Mouse (Mus musculus): ENCODE data around the gene Tpd52l1.
A peak's percentile ranks its signal among the peaks of the same experiment; 100 is the strongest.
"Not testable (repeated sequence)": the region's sequence is repeated elsewhere in the genome, so short reads cannot be mapped to it uniquely, and the experiment has no call there.

The Tpd52l1 gene

DNA sequence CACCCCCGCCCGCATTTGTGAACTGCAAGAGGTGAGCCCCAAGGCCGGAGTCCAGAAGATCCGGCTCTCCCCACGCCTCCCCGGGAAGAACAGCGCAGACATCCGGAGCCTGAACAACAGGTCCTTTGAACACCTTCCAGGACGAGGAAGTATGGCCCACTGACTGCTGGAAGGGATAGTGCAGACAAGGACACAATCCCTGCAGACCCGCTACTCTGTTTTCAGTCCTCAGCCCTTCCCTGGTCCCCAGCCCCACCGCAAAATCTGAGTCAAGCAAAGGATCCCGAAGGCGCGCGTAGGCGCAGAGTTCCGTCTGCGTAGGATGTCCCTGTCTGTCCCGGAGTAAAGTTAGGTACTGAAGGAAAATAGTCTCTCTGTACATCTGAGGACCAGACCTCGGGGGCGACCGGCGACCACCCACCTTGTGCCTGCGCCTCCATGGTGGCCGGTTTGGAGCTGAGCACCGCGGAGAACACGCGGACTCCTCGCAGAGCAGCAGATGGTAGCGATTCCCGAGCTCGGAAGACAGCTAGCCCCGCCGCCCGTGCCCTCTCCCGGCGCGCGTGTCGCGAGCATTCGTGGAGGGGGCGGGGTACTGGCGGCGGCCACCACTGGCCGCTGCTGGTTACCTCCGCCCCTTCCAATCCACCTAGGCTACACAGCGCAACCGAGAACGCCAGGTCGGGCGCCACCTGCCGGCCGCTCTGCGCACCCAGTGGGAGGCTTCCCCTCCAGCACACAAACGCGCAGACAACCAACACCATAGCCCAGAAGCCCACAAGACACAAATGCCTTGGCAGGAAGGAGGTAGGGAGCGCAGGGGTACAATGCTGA, at the start of gene Tpd52l1:
TSS of gene Tpd52l1 (minus strand) at position 668 of the 834 bp plus-strand sequence.
- peak; percentile 82 for DNase-seq

DNA sequence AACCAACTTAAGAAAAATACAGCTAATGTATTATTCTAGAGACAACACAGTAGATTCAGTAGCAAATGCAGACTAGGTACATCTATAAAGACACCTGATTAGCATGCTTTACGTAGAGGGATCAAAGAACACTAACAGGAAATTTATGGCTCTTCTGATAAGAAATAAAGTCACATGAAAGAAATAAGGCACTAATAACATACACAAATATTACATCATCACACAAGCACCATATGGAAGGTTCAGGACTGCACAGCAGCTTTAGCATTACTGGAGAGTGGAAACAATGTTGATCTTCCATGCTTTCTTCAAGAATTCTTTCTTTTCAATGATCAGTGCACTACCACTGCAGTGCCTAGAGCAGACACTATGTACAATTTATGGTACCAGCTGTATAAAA, 48.5 kb upstream of the Tpd52l1 start:
- no peak for DNase-seq

DNA sequence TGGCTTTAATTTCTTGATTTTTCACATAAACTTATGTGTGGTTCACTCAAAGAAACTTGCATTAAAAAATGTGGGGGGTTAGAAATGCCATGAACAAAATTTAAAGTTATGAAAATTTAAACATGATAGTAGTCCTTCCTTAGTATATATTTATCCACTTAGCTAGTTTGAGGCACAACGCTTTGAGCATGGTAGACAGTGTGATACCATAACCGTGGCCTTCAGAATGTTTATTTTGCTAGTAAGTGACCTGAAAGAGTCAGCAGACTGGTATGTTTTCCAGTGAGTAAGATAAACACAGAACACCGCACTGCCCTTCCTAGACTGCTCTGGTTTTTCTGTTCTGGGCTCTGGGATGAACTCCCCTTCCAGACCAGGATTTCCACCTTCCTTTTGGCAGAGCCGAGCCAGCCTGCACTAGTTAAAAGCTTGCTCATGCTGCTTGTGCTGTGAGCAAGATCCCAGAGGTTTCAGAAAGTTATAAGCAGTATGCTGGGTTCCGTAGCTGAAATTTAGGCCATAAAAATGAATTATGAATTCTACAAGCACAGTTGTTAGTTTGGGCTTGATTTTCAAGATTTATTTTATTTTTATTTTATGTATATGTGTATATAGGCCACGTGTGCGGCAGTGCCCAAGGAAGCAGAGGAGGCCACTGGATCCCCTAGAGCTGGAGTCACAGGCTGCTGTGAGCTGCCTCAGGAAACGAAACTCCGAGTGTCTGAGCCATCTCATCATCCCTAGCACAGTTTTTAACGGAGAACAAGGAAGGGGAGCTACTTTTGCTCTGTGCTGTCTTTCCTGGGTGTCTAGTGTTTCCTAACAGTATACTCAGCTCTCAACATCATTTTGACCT, 21.5 kb upstream of the Tpd52l1 start:
- DNase-seq = no peak

DNA sequence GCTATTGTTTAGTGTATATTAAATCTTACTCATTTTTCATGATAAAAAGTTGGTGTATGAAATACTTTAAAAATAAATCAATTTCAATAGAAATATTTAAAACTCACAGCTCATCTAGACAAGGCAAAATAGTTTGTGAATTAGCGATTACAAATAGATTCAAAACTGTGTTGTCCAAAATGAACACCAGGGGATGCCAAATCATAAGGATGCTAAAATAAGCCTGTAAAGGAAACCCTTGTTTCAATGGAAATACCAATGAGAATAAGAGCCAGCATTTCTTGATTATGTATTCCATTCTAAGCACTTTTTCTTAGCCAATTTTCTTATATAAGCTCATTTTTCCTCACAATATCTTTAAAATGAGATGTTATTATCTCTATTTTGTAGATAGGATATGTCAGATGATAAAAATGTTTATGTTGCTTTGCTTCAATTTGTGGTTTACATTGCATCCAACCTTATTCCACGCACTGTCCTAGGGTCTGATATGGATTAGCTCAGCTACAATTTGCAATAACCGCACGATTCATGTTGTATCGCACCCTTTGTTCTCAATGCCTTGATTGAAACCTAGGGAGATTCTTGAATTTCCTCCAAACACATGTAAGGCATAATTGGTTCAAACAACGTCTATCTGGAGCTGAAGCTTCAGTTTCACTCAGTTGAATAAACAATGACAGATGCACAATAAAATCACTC, 20.2 kb upstream of the Tpd52l1 start:
- peak; percentile 47 for DNase-seq

DNA sequence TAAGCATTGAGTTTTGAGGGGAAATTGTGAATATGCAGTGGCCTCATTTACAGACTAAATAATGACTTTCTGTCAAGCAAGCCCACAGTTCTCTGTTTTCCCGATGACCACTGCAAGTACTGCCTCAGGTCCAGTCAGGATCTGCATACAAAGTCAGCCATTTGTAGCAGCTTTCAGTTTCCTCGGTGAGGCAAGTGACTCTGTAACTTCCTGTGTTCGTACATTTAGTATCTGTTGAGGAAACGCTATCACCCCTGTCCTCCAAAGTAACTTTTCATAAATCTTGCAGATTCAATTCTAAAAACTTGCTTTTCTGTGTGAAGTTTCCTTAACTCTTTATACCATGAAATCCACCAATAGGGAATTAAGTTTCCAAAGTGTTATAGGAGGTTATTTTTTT, 19.7 kb upstream of the Tpd52l1 start:
- DNase-seq = no peak

DNA sequence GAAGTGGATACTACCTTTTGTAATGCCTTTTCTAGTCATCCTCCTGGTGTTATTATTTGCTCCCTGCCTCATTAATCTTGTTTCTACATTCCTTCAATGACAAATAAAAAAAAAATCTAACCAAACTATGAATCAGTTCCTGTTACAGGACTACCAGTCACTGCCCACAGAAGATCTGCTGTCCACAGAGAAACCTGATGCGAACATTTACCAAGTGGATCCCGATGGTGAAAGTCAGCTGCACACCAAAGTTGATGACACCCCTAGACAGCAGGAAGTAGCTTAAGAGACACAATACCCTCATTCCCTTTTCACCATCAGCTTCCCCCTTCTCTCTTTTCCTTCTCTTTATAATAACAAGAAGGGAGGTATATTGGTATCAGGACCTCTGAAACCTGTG, 17.3 kb upstream of the Tpd52l1 start:
- no peak for DNase-seq

DNA sequence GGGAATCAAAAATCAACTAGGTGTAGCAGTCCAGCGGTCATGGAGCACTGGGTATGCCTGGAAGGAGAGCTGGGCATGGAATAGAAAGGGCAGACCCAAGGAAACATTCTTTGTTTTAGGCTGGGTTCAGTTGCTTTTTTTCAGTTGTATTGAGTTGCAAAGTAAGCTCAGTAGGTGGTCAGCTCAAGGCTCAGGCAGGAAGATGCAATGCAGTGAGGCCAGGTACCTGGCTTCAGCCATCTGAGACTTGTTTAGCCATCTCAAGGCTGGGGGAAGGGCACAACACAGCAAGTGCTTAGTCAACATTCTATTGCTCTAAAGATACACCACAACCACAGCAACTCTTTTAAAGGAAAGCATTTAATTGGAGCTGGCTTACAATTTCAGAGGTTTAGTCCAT, 11.0 kb upstream of the Tpd52l1 start:
- no peak for DNase-seq

DNA sequence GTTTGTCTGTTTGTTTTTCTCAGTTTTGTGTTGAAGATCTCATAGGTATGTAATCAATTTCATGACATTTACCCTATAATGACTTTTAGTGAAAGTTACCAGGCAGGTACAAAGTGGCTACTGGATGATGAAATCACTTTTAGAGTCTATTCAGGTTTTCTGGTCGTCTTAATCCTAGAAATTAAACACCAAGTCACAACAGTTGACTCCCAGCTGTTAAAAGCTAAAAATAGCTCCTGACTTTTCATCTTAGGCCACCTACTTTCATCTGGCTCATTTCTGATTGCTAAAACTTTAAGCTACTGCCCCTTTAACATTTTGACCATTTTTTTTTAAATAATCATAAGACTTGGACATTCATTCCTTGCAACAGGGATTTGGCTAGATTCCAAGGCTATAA, 1.3 kb upstream of the Tpd52l1 start:
- DNase-seq = no peak

DNA sequence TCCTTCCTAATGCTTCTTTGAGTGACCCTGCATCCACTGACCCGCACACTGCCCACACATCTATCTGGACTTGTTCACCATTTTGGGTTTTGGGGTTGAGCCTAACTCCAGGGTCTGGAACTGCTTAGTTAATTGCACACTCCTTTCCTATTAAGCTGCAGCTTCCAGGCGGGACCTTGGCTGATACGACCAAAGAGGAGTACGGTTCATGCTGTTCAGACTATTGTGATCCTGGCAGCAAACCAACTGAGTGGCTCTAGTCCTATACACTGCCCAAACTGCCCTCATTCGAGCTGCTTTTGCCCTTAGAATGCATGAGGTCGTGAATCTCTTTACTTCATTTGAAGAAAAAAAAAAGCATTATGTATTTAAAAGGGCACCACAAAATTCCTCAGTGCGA, 1.6 kb downstream of the Tpd52l1 start:
- no peak for DNase-seq

DNA sequence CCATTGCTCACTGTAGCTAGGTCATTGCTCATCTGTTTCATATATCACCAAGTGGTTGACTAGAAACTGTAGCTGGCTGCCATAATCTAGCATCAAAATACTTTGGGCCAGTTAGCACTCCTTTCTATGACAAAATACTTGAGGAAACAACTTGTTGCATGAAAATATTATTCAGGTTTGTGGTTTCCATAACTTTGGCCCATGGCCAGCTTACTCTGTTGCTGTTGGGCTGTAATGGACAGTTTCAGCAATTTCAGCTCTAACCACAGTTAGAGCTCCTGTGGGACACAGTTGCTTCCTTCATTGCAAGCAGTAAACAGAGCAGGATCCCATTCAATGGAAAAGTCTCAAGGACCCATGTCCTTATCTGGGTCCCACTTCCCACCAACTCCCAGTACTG, 4.3 kb downstream of the Tpd52l1 start:
- DNase-seq = no peak

DNA sequence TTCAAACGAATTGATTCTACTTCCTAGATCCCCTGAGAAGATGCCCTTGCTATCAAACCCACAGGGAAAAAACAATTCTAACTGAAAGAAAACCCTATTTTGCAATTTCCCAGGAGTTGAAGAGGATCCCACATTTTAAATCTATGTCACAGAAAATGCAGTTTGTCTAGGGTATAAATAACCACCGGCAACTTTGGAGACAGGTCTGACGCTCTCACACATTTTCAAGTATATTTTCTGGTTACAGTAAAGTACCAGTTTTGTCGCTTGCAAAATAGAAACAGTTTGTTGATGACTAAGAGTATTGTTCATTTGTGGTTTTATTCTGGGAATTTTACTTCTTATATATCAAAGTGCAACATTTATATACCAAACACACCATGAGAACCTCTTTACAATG, 9.7 kb downstream of the Tpd52l1 start:
- no peak for DNase-seq

DNA sequence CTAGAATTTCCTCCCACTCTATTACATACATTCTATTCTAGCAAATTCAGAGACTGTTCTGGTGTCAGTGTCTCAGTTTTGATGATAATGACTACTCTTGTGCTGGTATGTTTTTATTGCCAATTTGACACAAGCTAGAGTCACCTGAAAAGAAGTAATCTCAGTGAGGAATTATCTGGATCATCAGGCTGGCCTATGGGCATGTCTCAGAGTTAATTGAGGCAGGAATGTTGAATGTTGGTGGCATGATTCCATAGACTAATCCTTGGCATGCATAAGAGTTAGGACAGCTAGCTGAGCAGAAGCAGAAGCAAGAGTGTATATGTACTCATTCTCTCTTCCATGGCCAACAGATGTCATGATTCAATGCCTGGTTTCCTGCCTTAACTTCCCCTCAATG, 27.8 kb downstream of the Tpd52l1 start:
- no peak for DNase-seq

DNA sequence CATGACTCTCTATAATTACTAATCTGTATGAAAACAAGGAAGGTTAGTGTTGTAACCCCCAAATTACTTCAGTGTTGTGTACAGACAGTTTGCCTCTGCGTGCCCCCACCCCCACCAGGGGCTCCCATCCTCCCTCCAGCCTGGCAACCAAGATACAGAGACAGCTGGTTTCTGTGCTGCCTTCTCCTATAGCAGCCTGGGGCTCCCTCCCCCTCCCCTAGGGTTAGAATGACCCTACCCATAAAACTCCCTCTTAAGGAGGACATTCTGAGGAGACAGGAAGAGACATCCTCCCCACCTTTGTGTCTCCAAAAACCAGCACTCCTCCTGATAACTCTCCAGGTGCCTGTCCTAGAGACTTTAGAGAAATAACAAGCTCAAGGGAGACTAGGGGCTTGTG, 52.8 kb downstream of the Tpd52l1 start:
- DNase-seq = no peak

DNA sequence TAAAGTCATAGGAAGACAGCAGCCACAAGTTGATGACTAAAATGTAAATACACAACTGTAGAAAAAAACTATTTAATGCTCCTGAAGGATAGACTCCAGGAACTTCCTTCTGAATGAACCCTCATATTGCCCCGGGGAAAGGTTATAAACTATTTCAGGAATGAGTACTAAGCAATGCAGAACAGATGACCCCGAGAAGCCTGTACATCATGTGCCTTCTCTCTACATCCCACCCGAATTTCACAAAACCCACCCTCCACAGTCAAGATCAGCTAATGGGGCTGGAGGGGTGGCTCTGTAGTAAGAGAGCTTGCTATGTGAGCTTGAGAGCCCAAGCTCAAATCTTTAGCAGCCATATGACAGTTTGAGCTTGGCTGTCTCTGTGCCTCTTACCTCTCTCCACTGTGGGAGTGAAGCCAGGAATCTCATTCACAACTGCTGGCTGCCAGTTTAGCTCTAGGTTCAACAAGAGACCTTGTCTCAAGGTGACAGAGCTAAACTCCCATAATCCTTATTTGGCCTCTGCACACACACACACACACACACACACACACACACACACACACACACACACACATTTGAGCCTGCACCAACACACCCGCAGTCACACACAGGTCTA, 54.9 kb downstream of the Tpd52l1 start:
- DNase-seq = no peak

DNA sequence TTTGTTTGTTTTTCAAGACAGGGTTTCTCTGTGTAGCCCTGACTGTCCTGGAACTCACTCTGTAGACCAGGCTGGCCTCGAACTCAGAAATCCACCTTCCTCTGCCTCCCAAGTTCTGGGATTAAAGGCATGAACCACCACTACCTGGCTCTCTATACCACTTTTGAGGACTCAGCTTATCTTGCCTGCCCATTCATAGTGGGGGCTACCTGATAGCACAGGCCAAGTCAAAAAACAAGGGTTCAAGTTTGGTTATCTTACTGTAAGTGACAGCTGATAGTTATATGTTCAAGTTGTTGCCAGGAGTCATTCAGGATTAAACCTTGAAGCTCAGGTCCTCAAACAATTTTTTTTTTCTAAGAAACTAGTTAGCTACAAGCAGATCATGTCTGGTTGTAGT, 57.2 kb downstream of the Tpd52l1 start:
- DNase-seq = not testable (repeated sequence)

DNA sequence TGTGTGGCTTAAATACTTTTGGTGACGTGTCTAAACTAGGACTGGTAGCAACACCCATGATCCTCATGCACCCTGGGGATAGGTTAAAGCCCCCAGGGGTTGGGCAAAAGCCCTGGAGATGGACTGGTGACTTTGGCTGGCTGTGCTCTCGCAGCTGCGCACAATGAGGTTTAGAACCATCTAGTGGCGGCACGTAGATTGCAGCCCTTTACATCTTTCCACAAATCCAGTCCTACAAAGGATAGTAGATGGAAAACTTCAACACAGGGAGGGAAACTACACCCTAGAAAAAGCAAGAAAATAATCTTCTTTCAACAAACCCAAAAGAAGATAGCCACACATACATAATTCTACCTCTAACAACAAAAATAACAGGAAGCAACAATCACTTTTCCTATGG, 75.6 kb downstream of the Tpd52l1 start:
- DNase-seq = not testable (repeated sequence)

DNA sequence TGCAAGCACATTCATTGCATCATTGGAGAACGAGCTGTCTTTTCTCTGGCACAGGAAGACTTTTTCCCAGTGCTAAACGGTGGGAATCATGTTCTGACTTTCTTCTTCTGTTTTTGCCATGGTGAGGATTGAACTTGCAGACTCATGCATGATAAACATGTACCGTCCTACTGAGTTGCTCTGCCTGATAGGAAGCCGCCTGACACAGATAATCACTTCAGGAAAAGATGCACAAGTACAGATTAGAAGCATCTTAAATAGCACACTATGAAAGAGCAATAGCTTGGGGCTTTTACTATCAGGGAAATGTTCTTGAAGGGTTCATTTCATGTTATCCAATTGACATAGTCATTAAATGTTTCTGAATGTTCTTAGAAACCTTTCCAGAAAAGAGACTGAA, 86.0 kb downstream of the Tpd52l1 start:
- DNase-seq = no peak

DNA sequence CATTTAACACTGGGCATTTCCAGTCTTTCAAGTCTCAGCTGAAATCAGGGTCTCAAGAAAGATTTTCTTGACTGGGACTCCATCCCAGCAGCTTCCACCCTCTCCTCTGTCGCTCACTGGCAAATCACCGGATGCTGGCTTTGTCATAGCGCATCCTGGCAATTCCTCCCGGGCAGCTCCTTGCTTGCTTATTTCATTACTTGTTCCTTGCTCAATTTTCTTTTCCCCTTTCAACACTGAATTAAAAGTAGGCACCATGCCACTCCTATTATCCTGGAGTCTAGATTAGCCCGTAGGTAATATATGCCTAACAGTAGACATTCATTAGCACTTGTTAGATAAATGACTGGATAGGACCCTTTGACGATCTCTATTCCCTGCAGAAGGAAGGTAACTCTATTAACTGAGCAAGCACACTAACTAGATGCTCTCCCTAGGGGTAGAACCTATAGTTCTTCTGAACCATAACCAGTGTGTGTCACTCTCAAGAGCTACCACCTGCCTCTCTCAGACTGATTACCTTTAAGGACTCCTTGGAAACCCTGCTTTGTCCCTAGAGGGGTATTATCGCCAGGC, 90.8 kb downstream of the Tpd52l1 start:
- no peak for DNase-seq

DNA sequence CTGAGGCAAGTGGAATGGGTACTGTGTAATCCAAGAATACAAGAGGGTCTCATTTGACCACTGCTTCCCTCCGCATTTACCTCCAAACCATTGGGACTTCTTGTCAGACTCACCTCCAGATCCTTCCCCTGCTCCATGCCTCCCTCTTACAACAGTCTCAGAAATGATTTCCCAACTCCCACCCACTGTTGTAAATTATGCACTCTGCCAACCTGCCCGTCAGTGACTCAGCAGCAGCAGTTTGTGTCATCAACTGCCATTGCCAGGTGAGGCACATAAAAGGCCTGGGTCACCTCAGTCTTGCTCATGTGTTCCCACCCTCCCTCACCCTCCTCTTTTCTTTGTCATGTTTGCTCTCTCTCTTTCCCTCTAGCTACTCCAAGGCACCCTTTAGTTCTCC, 91.6 kb downstream of the Tpd52l1 start:
- no peak for DNase-seq

DNA sequence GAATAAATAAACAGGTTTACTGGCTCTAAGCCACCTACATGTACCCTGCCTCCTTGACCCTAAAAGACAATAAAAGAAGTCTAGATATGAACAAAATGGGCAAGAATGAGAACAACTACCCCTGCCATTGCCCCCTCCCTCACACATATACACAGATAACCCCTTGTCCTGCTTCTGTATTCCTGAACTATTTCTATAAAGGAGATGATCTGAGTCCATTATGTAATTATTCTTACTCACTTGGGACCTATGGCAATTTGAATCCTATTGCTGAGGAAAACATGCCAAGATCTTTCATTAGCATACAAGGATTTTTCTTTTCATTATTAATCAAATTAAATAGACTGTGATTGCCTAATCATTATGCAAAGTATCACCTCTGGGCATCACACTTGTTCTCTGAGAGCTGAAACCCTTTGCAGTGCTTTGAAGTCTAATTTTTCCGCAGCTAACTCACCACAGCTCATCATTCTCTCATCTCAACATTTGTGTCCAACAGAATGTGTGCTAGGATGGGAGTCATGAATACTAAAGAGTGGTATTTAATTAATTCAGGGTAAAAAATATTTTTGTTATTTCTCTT, 92.8 kb downstream of the Tpd52l1 start:
- DNase-seq = no peak

DNA sequence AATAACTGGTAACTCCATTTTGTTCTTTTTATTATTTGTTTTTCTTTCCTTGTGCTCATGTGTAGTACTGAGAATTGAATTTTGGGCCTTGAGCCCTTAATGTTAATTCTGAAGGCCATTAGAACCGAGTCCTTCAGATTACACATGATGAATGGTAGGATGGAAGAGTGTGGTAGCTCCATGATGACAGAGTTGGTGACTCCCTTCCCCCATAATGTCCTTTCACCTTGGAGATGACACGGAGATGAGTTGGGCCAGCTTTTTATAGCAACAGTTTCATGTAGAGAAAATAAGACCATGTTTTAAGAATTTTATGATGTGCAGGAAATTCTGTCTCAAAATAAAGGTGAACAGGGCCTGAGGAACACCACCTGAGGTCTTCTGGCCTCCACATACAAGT, 94.7 kb downstream of the Tpd52l1 start:
- DNase-seq = no peak

DNA sequence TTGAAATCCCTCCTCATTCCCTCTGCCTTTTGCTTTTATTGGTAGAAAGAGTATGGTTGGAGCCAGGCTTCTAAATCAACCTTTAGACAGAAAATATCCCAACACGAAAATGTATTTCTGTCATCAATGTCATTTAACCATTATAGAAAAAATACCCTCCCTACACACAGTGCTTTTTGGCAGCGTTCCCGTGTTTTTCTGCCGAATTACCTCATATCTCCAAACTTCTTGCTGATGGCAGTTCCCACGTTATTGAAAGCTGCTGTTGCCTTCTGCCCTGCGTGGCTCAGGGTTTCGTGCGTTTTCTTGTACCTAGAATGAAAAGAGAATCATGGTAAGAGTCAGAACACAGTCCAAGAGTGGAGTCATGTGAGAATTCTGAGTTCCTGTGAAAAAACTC, 99.4 kb downstream of the Tpd52l1 start:
- no peak for DNase-seq
